Mouse (Mus musculus) neural tube, embryonic 15.5 days (tissue): ENCODE data around the gene R3hdm4. TPM values are rescaled to one million over a fixed set of nuclear protein-coding genes. Genes with fewer than 3 reads are reported as not detected.
"Not testable (repeated sequence)": the region's sequence is repeated elsewhere in the genome, so short reads cannot be mapped to it uniquely, and the experiment has no call there.

Source experiments
- ATAC-seq: fragments of 200-750 bp; cut with Nextera tagmentation; 2 replicates; pipeline ENCODE4 v1.8.0; 2017; ENCODE audit warnings: mild to moderate bottlenecking, moderate TSS enrichment, moderate library complexity; ENCODE audit not compliant: low FRiP score
- H3K27ac ChIP-seq: fragments of 300-500 bp; sonication (generic); replicated peaks from 2 replicates; pipeline ENCODE4 v1.5.1; 2015; ENCODE audit warnings: mild to moderate bottlenecking, inconsistent platforms
- H3K27me3 ChIP-seq: fragments of 300-500 bp; sonication (generic); replicated peaks from 2 replicates; pipeline ENCODE4 v1.6.1; 2015; ENCODE audit warnings: inconsistent platforms
- H3K36me3 ChIP-seq: fragments of 300-500 bp; sonication (generic); 2 replicates; pipeline ENCODE4 v1.6.1; 2015; ENCODE audit warnings: inconsistent platforms
- H3K4me1 ChIP-seq: fragments of 300-500 bp; sonication (generic); 2 replicates; pipeline ENCODE4 v1.6.1; 2015; ENCODE audit warnings: inconsistent platforms
- H3K4me2 ChIP-seq: fragments of 300-500 bp; sonication (generic); 2 replicates; pipeline ENCODE4 v1.6.1; 2015; ENCODE audit warnings: inconsistent platforms, mild to moderate bottlenecking, moderate library complexity
- H3K4me3 ChIP-seq: fragments of 300-500 bp; sonication (generic); replicated peaks from 2 replicates; pipeline ENCODE4 v1.5.1; 2015; ENCODE audit warnings: mild to moderate bottlenecking, inconsistent platforms
- H3K9ac ChIP-seq: fragments of 300-500 bp; sonication (generic); replicated peaks from 2 replicates; pipeline ENCODE4 v1.6.1; 2015; ENCODE audit warnings: mild to moderate bottlenecking, inconsistent platforms
- H3K9me3 ChIP-seq: fragments of 300-500 bp; sonication (generic); replicated peaks from 2 replicates; pipeline ENCODE4 v1.6.1; 2016; ENCODE audit warnings: inconsistent platforms
- WGBS: fragments of 180-500 bp; shearing (Covaris S2); methylation state at CpG from one replicate; pipeline ENCODE4 v1.1.7; 2015; ENCODE audit warnings: mixed read lengths; 5-methylcytosine and 5-hydroxymethylcytosine counted together
- polyA plus RNA-seq: library from polyadenylated mRNA; unstranded; fragments of >200 nt; fragmentation: Nextera tagmentation; extraction: Ambion mirVana; gene quantifications from 2 replicates; pipeline ENCODE4 v1.2.1, GENCODE M21; 2015

The R3hdm4 gene
- 264 and 288 TPM in 2 replicates for polyA plus RNA-seq

DNA sequence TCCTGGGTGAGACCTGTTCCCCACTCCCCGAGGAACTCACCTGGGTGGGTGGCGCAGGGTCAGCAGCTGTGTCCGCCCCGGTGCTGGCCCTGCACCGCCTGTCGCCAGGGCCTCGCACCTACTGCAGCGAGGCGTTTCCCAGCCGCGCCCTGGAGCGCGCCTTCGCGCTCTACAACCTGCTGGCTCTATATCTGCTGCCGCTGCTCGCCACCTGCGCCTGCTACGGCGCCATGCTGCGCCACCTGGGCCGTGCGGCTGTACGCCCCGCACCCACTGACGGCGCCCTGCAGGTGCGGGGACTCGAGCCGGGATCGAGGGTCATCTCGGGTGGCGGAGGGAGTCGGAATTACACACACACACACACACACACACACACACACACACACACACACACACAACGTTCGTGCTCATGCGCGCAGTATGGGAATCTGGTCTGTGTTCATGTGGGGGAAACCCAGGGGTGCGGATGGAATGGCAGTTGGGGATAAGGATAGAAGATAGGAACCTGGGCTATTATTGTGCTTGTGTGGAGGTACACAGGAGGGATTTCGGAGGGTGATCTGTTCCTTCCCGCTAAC lies at the start of gene R3hdm4:
Gene R3hdm4, minus strand, starts transcription at position 251 of the 578 bp plus-strand sequence.
- H3K4me1 ChIP-seq, result peaks cover 48% of the 10 kb centered on the region
- WGBS, result 4% methylated on average over 41 of the region's 41 CpGs
- no peak for ATAC-seq
- H3K4me3 ChIP-seq, result peak within 1 kb of the TSS; percentile 34
- H3K9me3 ChIP-seq, result no peaks in the 10 kb centered on the region
- H3K9ac ChIP-seq, result peak within 1 kb of the TSS; percentile 34
- H3K27ac ChIP-seq, result no peak within 1 kb of the TSS
- H3K4me2 ChIP-seq, result peak within 1 kb of the TSS; percentile 60
- H3K36me3 ChIP-seq, result no peaks in the 10 kb centered on the region
- H3K27me3 ChIP-seq, result peaks cover 65% of the 10 kb centered on the region

DNA sequence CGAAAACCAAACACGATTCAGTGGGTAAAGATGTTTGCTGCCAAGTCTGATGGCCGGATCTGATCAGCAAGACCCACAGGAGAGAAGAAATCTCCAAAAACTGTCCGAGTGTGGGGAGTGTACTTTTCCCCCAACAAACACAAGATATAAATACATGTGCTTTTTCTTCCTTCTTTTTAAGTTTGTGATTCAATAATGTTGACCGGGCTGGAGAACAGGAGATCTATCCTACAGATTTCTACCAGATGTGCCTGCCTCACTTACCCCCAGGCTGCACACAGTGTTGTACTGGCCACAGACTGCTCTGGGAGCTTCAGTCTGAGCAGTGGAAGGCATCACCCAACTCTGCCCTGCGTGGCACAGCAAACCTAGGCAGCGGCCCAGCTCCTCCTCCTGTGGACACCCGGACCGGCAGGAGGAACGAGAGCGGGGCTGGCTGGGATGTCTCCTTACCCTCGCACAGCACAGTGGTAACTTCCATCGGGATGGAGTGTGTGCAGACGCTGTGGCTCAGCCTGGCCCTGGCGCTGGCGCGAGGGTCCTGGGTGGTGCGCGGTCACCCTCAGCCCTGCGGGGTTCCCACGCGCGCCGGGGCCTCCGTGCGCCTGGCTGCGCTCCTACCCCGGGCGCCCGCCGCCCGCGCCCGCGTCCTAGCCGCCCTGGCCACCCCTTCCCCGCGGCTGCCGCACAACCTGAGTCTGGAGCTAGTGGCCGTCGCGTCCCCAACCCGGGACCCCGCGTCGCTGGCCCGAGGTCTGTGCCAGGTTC lies 49.6 kb upstream of the R3hdm4 start, which contains the start of gene Grin3b:
Gene Grin3b, plus strand, starts transcription at position 301 of the 768 bp plus-strand sequence.
- ATAC-seq, result no peak; the same call in 1 of the 2 replicates
- peaks cover 45% of the 10 kb centered on the region for H3K27me3 ChIP-seq
- peaks cover 35% of the 10 kb centered on the region for H3K36me3 ChIP-seq

DNA sequence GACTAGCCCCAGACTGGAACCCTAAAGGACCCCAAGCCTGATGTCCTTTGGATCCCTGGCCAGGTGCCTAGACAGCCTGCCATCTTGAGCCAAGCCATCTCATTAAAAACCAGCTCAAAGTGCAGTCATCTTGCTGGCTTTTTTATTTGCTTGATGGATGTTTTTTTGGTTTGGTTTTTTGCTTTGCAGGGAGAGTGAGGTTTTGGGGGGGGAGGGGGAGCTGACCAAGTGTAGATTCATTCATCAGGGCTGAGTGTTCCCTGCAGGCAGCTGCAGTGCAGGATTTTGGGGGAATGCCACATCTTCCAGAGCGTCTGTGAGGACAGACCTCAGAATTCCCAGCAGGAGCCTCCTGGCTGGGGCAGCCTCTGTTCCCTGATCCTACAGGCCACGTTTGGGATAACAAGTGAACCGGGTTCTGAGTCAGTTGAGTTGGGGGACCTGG lies 48.1 kb upstream of the R3hdm4 start:
- H3K9me3 ChIP-seq, result no peaks in the 10 kb centered on the region
- no peak overlapping the region for H3K9ac ChIP-seq
- H3K4me1 ChIP-seq, result peaks cover 10% of the 10 kb centered on the region
- H3K36me3 ChIP-seq, result peaks cover 43% of the 10 kb centered on the region
- 18% methylated on average over 3 of the region's 3 CpGs for WGBS
- no peak overlapping the region for H3K27ac ChIP-seq
- H3K4me3 ChIP-seq, result no peak overlapping the region
- peaks cover 45% of the 10 kb centered on the region for H3K27me3 ChIP-seq
- ATAC-seq, result no peak
- H3K4me2 ChIP-seq, result no peak overlapping the region

More for the DNA sequence above, 49.6 kb upstream of the R3hdm4 start, which contains the start of gene Grin3b:
- WGBS, result 9% methylated on average over 33 of the region's 47 CpGs
- peak within 1 kb of the TSS; percentile 72 for H3K4me2 ChIP-seq
- H3K4me3 ChIP-seq, result peak within 1 kb of the TSS; percentile 40
- H3K27ac ChIP-seq, result no peak within 1 kb of the TSS
- peaks cover 10% of the 10 kb centered on the region for H3K4me1 ChIP-seq
- H3K9me3 ChIP-seq, result no peaks in the 10 kb centered on the region
- peak within 1 kb of the TSS; percentile 38 for H3K9ac ChIP-seq

DNA sequence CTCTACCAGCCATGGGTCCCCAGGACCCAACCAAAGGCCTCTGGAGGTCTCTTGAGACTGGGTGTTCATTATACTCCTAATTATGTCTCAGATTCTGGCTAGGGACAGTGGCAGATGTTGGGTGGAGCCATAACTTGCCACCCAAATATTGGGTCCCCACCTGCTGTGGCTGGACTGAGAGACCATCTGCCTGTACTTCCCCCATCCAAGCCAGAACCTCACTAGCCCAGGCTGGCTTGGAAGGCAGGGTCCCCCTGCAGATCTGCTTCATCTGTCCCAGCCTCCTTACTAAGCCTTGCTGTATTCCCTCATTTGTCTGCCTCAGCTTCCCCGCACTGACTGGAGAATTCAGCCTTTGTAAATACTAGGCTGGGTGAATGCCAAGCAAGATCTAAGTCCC lies 47.2 kb upstream of the R3hdm4 start:
- peaks cover 10% of the 10 kb centered on the region for H3K4me1 ChIP-seq
- ATAC-seq, result no peak
- no peak overlapping the region for H3K9ac ChIP-seq
- H3K36me3 ChIP-seq, result peaks cover 52% of the 10 kb centered on the region
- no peak overlapping the region for H3K4me3 ChIP-seq
- 93% methylated on average over 1 of the region's 1 CpGs for WGBS
- H3K4me2 ChIP-seq, result no peak overlapping the region
- no peak overlapping the region for H3K27ac ChIP-seq
- H3K9me3 ChIP-seq, result no peaks in the 10 kb centered on the region
- H3K27me3 ChIP-seq, result peaks cover 45% of the 10 kb centered on the region

DNA sequence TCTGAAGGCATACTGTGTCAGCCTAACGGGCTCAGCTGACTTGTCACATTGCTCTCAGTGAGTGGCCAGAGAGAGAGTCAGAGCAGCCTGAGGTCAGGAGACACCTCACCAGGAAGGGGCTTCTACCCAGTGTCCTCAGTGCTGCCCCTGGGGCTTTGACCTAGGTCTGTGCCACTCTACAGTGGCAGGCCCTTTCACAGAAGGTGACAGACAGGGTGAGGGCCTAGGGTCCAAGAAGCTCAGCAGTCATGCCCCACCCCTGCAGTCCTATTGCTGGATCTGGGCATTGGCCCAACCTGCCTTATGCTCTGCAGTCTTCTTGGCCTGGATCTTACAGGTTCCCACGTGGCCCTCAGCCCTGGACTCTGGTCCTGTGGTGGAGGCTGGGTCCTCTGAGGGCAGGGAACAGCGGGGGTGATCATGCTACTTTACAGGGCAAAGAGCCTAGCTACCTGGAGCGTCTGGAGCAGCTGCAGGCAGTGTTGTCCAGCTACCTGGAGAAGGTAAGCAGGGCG lies 45.9 kb upstream of the R3hdm4 start:
- H3K9me3 ChIP-seq, result no peaks in the 10 kb centered on the region
- peaks cover 61% of the 10 kb centered on the region for H3K36me3 ChIP-seq
- ATAC-seq, result no peak
- H3K27ac ChIP-seq, result no peak overlapping the region
- no peak overlapping the region for H3K9ac ChIP-seq
- 96% methylated on average over 5 of the region's 5 CpGs for WGBS
- H3K4me1 ChIP-seq, result peaks cover 10% of the 10 kb centered on the region
- no peak overlapping the region for H3K4me3 ChIP-seq
- peaks cover 36% of the 10 kb centered on the region for H3K27me3 ChIP-seq
- no peak overlapping the region for H3K4me2 ChIP-seq

DNA sequence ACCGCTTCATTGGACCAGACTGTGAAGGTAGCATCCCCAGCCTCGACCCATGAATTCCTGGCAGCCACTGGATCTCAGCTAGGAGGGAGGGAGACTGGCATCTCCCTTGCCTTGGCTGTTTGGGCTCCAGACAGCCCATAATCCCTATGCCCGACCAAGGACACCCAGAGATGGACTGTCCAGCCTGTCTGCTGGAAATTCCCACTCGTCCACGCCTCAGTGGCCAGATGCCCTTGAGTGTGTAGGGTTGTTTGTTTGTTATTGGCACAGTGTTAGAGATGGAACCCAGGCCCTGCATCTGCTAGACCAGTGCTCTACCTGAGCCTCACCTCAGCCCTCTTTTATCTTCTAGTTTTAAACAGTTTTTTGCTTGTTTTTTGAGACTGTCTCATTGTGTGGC lies 44.3 kb upstream of the R3hdm4 start:
- Histone ChIP-seq H3K27ac (no peak overlapping the region), H3K4me3 (no peak overlapping the region), H3K27me3 (peaks cover 20% of the 10 kb centered on the region), H3K36me3 (peaks cover 66% of the 10 kb centered on the region), H3K9ac (no peak overlapping the region), H3K4me1 (peaks cover 11% of the 10 kb centered on the region), H3K9me3 (no peaks in the 10 kb centered on the region), H3K4me2 (no peak overlapping the region)
- ATAC-seq, result no peak
- 93% methylated on average over 5 of the region's 5 CpGs for WGBS

DNA sequence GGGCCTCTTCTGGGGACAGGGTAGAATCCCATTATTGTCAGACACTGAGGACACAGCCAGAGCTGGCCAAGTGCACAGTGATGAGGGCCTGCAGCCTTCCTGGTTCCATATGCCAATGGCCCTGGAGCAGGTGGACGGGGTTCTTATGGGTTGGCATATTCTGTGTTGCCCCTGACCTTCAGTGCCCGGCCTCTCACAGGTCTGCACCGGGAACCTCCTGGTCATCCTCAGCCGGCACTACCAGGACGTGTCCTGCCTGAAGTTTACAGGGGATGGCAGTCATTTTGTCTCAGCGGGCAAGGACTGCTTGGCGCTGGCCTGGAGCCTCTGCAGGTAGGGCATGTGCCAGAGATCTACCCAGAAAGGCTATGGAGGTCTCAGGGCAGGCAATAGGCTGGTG lies 43.7 kb upstream of the R3hdm4 start:
- Histone ChIP-seq H3K4me3 (no peak overlapping the region), H3K9me3 (no peaks in the 10 kb centered on the region), H3K9ac (no peak overlapping the region), H3K4me2 (no peak overlapping the region), H3K4me1 (peaks cover 11% of the 10 kb centered on the region), H3K36me3 (peaks cover 66% of the 10 kb centered on the region), H3K27me3 (peaks cover 15% of the 10 kb centered on the region), H3K27ac (no peak overlapping the region)
- ATAC-seq, result no peak
- WGBS, result 97% methylated on average over 7 of the region's 7 CpGs

DNA sequence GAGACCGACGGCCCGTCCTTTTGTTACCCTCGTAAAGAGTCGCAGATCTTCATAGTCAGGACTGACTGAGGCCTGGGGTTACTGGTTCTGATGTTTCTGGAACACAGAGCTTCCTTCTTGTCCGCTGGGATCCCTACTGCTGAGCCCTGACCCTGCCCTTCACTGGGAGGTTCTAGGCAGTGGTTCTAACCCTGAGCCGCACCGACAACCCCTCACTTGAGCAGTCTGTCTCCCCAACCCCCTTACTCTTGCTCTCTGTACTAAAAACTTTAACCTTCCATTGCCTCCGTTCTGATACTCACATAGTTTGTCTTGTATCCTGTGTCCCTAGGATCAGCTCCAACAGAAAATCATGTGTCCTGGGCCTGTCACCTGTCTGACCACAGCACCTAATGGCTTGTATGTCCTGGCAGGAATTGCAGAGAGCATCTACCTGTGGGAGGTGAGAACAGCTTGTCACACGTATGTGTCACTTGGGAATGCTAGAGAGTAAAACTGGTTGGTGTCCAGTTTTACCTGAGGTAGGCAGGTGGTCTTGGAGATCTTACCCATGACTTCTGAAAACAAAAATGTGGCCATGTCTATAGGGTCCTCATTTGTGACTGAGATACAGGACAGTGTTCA lies 39.8 kb upstream of the R3hdm4 start:
- no peak; the same call in 1 of the 2 replicates for ATAC-seq
- no peaks in the 10 kb centered on the region; the same call in 1 of the 2 replicates for H3K27me3 ChIP-seq
- WGBS, result 18% methylated on average over 10 of the region's 10 CpGs

DNA sequence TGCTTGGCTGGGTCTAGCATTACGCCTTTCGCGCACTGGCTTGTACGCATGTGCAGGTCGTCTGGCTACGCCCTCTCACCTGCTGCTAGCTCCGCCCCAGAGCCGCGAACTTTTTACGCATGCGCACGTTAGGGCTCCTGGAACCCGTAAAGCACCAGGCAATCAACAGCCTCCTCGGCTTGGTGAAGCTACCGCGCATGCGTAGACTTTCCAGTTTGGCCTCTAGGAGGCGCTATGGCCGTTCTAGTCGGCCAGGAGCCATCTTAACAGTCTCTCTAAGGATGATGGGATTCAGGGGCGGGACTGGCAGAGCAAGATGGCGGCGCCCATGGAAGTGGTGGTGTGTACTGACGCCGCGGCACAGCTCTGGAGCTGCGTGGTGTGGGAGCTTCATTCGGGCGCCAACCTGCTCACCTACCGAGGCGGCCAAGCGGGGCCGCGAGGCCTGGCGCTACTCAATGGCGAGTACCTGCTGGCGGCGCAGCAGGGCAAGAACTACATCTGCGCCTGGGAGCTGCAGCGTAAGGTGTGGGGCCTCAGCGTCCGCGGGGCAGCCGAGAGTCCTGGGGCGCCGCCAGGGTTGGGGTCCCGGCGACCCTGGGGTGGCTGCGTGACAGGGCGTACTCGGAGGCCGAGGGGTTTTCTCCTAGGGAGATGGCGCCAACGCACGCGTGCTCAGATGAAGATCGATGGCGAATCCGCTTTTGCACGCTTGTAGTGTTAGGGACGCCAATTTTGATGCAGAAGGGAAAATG lies 39.0 kb upstream of the R3hdm4 start, which contains the start of gene Wdr18:
Gene Wdr18, plus strand, starts transcription at position 306 of the 755 bp plus-strand sequence.
- H3K4me3 ChIP-seq, result peak within 1 kb of the TSS; percentile 97
- under 1% methylated on average over 61 of the region's 61 CpGs for WGBS
- H3K4me1 ChIP-seq, result peaks cover 15% of the 10 kb centered on the region
- no peaks in the 10 kb centered on the region for H3K9me3 ChIP-seq
- H3K9ac ChIP-seq, result peak within 1 kb of the TSS; percentile 85
- peak; percentile 96 for ATAC-seq
- H3K27me3 ChIP-seq, result no peaks in the 10 kb centered on the region; the same call in 1 of the 2 replicates
- peaks cover 31% of the 10 kb centered on the region for H3K36me3 ChIP-seq
- peak within 1 kb of the TSS; percentile 85 for H3K27ac ChIP-seq
- H3K4me2 ChIP-seq, result peak within 1 kb of the TSS; percentile 86

More for the DNA sequence above, 39.8 kb upstream of the R3hdm4 start:
- H3K4me3 ChIP-seq, result peak overlapping the region; percentile 97
- peak overlapping the region; percentile 86 for H3K4me2 ChIP-seq
- peaks cover 15% of the 10 kb centered on the region for H3K4me1 ChIP-seq
- peak overlapping the region; percentile 85 for H3K9ac ChIP-seq
- no peaks in the 10 kb centered on the region for H3K9me3 ChIP-seq
- peaks cover 39% of the 10 kb centered on the region for H3K36me3 ChIP-seq
- H3K27ac ChIP-seq, result peak overlapping the region; percentile 85; the same call in 1 of the 2 replicates

DNA sequence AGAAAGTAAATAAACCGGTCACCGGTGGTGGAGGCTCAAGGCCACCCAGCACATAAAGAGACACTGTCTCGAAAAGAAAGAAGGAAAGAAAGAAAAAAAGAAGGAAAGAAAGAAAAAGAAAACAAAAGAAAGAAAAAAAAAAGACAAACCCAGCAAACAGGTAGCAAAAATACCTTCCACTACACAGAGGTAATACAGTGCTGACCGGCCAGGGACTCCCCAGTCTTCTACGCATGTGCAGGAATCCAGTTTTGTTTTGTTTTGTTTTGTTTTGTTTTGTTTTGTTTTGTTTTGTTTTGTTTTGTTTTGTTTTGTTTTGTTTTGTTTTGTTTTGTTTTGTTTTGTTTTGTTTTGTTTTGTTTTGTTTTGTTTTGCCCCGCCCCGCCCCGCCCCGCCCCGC lies 38.4 kb upstream of the R3hdm4 start:
- 33% methylated on average over 10 of the region's 10 CpGs for WGBS
- H3K9ac ChIP-seq, H3K9me3 ChIP-seq, H3K27me3 ChIP-seq, H3K27ac ChIP-seq, ATAC-seq: not testable (repeated sequence)
- Histone ChIP-seq H3K4me2 (peak overlapping the region; percentile 86), H3K36me3 (peaks cover 26% of the 10 kb centered on the region), H3K4me3 (peak overlapping the region; percentile 97), H3K4me1 (peaks cover 15% of the 10 kb centered on the region)
